Mouse (Mus musculus): ENCODE measurements around the gene Patl2. TPM values are rescaled to one million over a fixed set of nuclear protein-coding genes. Genes with fewer than 3 reads are reported as not detected.

Patl2 gene
- polyA plus RNA-seq, 1 experiment = not detected

- no peak overlapping the region for H3K27ac ChIP-seq (ENCODE audit: insufficient read depth, low read depth, low read length)
- TF ChIP-seq CTCF (IDR thresholded peaks at IDR 0.05; ENCODE audit: extremely low read depth, insufficient read length, insufficient replicate concordance, low read depth, low read length) = no peak
- TF ChIP-seq POLR2A (IDR thresholded peaks at IDR 0.05; ENCODE audit: low read depth, low read length) = no peak
- no peak overlapping the region for H3K4me3 ChIP-seq (ENCODE audit: low read depth, low read length)
- no peaks in the 10 kb centered on the region for H3K27me3 ChIP-seq (ENCODE audit: control insufficient read depth, insufficient read depth, low read length)
- H3K36me3 ChIP-seq (ENCODE audit: control insufficient read depth, insufficient read depth, low read length) = peaks cover 54% of the 10 kb centered on the region
- 90% methylated on average over 7 of the region's 7 CpGs for WGBS
- H3K4me1 ChIP-seq (ENCODE audit: control insufficient read depth, insufficient read depth, insufficient read length, low read length) = peaks cover 5% of the 10 kb centered on the region; the same call in 1 of the 2 replicates
These were observed 32.2 kb downstream of the Patl2 start for GRCm38 (mm10) chr2:122153681-122154365.

DNA sequence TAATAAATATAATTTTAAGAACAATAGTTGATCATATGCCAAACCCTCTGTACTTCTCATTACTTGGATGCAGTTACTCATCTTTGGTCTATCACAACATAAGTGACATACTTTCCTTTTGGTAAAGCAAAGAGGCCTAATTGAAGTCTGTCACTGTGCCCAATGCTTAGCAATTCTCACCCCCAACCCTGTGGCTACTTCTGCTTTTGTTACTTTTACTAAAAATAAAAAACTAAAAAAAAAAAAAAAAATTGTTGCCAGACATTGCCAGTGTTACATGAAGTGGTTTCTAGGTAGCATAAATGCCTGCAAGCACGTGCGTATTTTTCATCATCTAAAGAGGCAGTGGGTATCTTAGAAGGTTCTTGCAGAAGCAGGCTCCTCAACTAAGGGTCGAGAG is 33.1 kb downstream of the Patl2 start:
- Histone ChIP-seq H3K4me1 (ENCODE audit: control insufficient read depth, insufficient read depth, insufficient read length, low read length) (peaks cover 5% of the 10 kb centered on the region; the same call in 1 of the 2 replicates), H3K27me3 (ENCODE audit: control insufficient read depth, insufficient read depth, low read length) (no peaks in the 10 kb centered on the region), H3K4me3 (ENCODE audit: low read depth, low read length) (no peak overlapping the region), H3K36me3 (ENCODE audit: control insufficient read depth, insufficient read depth, low read length) (peaks cover 54% of the 10 kb centered on the region), H3K27ac (ENCODE audit: insufficient read depth, low read depth, low read length) (no peak overlapping the region)
- 85% methylated on average over 3 of the region's 3 CpGs for WGBS
- TF ChIP-seq CTCF (IDR thresholded peaks at IDR 0.05; ENCODE audit: extremely low read depth, insufficient read length, insufficient replicate concordance, low read depth, low read length) (no peak), POLR2A (IDR thresholded peaks at IDR 0.05; ENCODE audit: low read depth, low read length) (no peak)

DNA sequence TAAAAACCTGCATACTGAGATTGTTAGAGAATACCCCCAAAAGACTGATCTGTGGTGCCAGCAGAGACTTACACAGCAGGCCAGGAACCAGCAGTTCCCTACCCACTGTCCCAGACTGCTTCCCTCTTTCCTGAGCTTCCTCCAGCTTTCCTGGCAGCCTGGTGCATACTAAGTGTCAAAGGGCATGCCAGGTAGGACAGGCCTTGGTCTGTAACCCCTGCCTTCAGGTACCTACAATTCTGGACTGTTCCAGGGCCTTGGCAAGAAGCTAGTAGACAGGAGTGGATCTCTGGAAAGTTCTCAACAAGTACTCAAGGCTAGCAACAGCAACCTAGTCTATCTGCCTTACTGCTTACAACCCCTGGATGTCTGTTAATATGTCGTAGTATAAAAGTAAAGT is 34.8 kb downstream of the Patl2 start:
- TF ChIP-seq POLR2A (IDR thresholded peaks at IDR 0.05; ENCODE audit: low read depth, low read length) (0 out of 2 replicates have a peak, but pooled peaks have one; percentile 14), CTCF (IDR thresholded peaks at IDR 0.05; ENCODE audit: extremely low read depth, insufficient read length, insufficient replicate concordance, low read depth, low read length) (no peak)
- H3K4me1 ChIP-seq (ENCODE audit: control insufficient read depth, insufficient read depth, insufficient read length, low read length) = peaks cover 7% of the 10 kb centered on the region
- peaks cover 54% of the 10 kb centered on the region for H3K36me3 ChIP-seq (ENCODE audit: control insufficient read depth, insufficient read depth, low read length)
- no peaks in the 10 kb centered on the region for H3K27me3 ChIP-seq (ENCODE audit: control insufficient read depth, insufficient read depth, low read length)
- peak overlapping the region; percentile 24; the same call in 1 of the 2 replicates for H3K4me3 ChIP-seq (ENCODE audit: low read depth, low read length)
- WGBS = 88% methylated on average over 1 of the region's 1 CpGs
- no peak overlapping the region for H3K27ac ChIP-seq (ENCODE audit: insufficient read depth, low read depth, low read length)

GRCm38 (mm10) chr2:122149716-122150115 is 36.3 kb downstream of the Patl2 start:
- Histone ChIP-seq H3K36me3 (ENCODE audit: control insufficient read depth, insufficient read depth, low read length) (peaks cover 46% of the 10 kb centered on the region), H3K4me3 (ENCODE audit: low read depth, low read length) (no peak overlapping the region; the same call in 1 of the 2 replicates), H3K4me1 (ENCODE audit: control insufficient read depth, insufficient read depth, insufficient read length, low read length) (peaks cover 9% of the 10 kb centered on the region), H3K27me3 (ENCODE audit: control insufficient read depth, insufficient read depth, low read length) (no peaks in the 10 kb centered on the region), H3K27ac (ENCODE audit: insufficient read depth, low read depth, low read length) (no peak overlapping the region)
- TF ChIP-seq POLR2A (IDR thresholded peaks at IDR 0.05; ENCODE audit: low read depth, low read length) (no peak), CTCF (IDR thresholded peaks at IDR 0.05; ENCODE audit: extremely low read depth, insufficient read length, insufficient replicate concordance, low read depth, low read length) (no peak)
- WGBS = 34% methylated on average over 3 of the region's 3 CpGs

DNA sequence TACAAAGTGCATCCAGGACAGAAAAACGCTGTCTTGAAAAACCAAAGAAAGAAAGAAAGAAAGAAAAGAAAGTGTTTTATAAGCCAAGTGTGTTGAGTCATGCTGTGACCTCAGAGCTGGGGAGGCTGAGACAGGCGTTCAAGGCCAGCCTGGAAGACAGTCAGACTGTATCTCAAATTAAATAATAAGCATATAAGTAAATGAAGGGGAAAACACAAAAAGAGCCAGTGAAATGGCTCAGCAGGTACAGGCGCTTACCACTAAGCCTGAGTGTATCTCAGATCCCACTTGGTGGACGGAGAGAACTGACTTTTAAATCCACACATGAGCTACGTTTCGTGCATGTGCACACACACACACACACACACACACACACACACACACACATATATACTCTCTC is 36.7 kb downstream of the Patl2 start:
- peaks cover 9% of the 10 kb centered on the region for H3K4me1 ChIP-seq (ENCODE audit: control insufficient read depth, insufficient read depth, insufficient read length, low read length)
- 0 out of 2 replicates have a peak overlapping the region, but pooled peaks have one; percentile 90 for H3K27ac ChIP-seq (ENCODE audit: insufficient read depth, low read depth, low read length)
- peaks cover 44% of the 10 kb centered on the region for H3K36me3 ChIP-seq (ENCODE audit: control insufficient read depth, insufficient read depth, low read length)
- no peak for TF ChIP-seq POLR2A (IDR thresholded peaks at IDR 0.05; ENCODE audit: low read depth, low read length)
- TF ChIP-seq CTCF (IDR thresholded peaks at IDR 0.05; ENCODE audit: extremely low read depth, insufficient read length, insufficient replicate concordance, low read depth, low read length) = no peak
- 56% methylated on average over 6 of the region's 6 CpGs for WGBS
- peak overlapping the region; percentile 33; the same call in 1 of the 2 replicates for H3K4me3 ChIP-seq (ENCODE audit: low read depth, low read length)
- H3K27me3 ChIP-seq (ENCODE audit: control insufficient read depth, insufficient read depth, low read length) = no peaks in the 10 kb centered on the region

- Histone ChIP-seq H3K36me3 (ENCODE audit: control insufficient read depth, insufficient read depth, low read length) (peaks cover 38% of the 10 kb centered on the region), H3K4me1 (ENCODE audit: control insufficient read depth, insufficient read depth, insufficient read length, low read length) (peaks cover 9% of the 10 kb centered on the region), H3K4me3 (ENCODE audit: low read depth, low read length) (peak overlapping the region; percentile 74), H3K27me3 (ENCODE audit: control insufficient read depth, insufficient read depth, low read length) (no peaks in the 10 kb centered on the region), H3K27ac (ENCODE audit: insufficient read depth, low read depth, low read length) (peak overlapping the region; percentile 90)
- 2% methylated on average over 18 of the region's 18 CpGs for WGBS
- TF ChIP-seq POLR2A (IDR thresholded peaks at IDR 0.05; ENCODE audit: low read depth, low read length) = peak; percentile 41; the same call in 1 of the 2 replicates
- no peak for TF ChIP-seq CTCF (IDR thresholded peaks at IDR 0.05; ENCODE audit: extremely low read depth, insufficient read length, insufficient replicate concordance, low read depth, low read length)
These were observed 37.6 kb downstream of the Patl2 start for GRCm38 (mm10) chr2:122148242-122148917.

Data from small intestine, adult 2 months (tissue).